Mouse (Mus musculus): ENCODE results near the gene Pipox.

DNA sequence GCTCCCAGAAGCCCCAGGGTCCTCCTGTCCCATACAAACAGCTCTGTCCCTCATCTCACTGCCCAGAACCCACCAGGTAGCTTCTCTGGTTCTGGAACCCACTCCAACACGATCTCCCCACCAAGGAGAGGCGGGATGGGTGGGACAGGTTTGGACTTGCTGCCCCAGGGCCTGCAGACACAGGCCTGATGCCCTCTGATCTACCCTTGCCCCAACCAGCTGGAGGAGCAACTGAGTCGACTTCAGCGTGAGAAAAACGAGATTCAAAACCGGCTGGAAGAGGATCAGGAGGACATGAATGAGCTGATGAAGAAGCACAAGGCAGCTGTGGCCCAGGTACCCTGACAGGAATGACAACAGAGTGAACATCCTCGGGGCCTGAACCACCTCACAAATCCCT lies 44.7 kb downstream of the Pipox start:
- no peak for TF ChIP-seq POLR2A (IDR thresholded peaks at IDR 0.05; ENCODE audit: borderline replicate concordance, extremely low read depth, insufficient read depth, insufficient read length, poor library complexity, severe bottlenecking)
- no peak for TF ChIP-seq CTCF (IDR thresholded peaks at IDR 0.05; ENCODE audit: borderline replicate concordance, extremely low read depth, insufficient read depth, insufficient read length)

Measured in brain, embryonic 14.5 days (tissue).